ENCODE assay signal across 28 mouse cellular contexts in the genomic region with DNA sequence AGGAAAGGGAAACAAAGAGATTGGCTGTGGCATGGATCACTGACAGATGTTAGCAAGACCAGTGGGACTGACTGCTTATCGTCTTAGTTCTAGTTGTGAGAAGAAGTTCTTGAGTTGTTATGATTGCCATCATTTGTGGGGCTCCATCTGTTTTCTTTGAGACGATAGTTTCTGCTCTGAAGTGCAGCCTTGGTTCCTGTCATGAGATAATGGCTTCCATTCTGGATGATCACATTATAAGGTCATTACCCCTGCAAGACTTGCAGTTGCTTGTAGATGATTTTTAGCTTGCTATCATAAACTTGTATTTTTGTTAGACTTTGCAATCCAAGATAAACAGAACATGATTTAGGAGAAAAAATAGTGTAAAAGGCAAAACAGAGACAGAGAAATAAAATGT.
"Had no signal": no experiment of that assay in that cellular context is flagged by ENCODE, and none has a peak within 500 bp of the region (broad histone marks: within the 10 kb centered on the region; RNA-seq: fewer than 3 reads in every experiment).

No protein-coding gene starts in this region.

- H3K27me3 ChIP-seq: embryonic facial prominence, embryonic 12.5 days; embryonic facial prominence, embryonic 13.5 days; embryonic facial prominence, embryonic 15.5 days; forebrain, embryonic 12.5 days; forebrain, embryonic 13.5 days; forebrain, embryonic 15.5 days had no signal

- DNase-seq: cerebellum, adult 18-20 months; cerebellum, adult 2 months; cerebellum, adult 8-10 months; cerebellum, adult 9-10 months; cerebellum, adult 9-11 months; cerebellum, postnatal 10 days; cerebellum, postnatal 14 days; cerebellum, postnatal 25 days; cerebellum, postnatal 36 days; embryo, embryonic 11 days; forebrain, postnatal 0 days; gastrocnemius, adult 2 months; gastrocnemius, postnatal 10 days; gastrocnemius, postnatal 14 days; gastrocnemius, postnatal 25 days; gastrocnemius, postnatal 36 days; heart, adult 11 months had no signal

- H3K27ac ChIP-seq: embryonic facial prominence, embryonic 10.5 days; embryonic facial prominence, embryonic 12.5 days; embryonic facial prominence, embryonic 13.5 days; embryonic facial prominence, embryonic 15.5 days; forebrain, embryonic 10.5 days; forebrain, embryonic 12.5 days; forebrain, embryonic 13.5 days; forebrain, embryonic 15.5 days; gastrocnemius, adult 2 months had no signal

- H3K9me3 ChIP-seq: embryonic facial prominence, embryonic 10.5 days; embryonic facial prominence, embryonic 12.5 days; embryonic facial prominence, embryonic 13.5 days; embryonic facial prominence, embryonic 15.5 days; forebrain, embryonic 10.5 days; forebrain, embryonic 12.5 days; forebrain, embryonic 13.5 days; forebrain, embryonic 15.5 days had no signal

- H3K36me3 ChIP-seq: embryonic facial prominence, embryonic 10.5 days; embryonic facial prominence, embryonic 12.5 days; embryonic facial prominence, embryonic 13.5 days; embryonic facial prominence, embryonic 15.5 days; forebrain, embryonic 10.5 days; forebrain, embryonic 12.5 days; forebrain, embryonic 15.5 days had no signal

- ATAC-seq: forebrain, embryonic 13.5 days; forebrain, embryonic 14.5 days; forebrain, embryonic 15.5 days; forebrain, embryonic 16.5 days; forebrain, postnatal 0 days had no signal

- H3K4me1 ChIP-seq: embryonic facial prominence, embryonic 10.5 days; embryonic facial prominence, embryonic 12.5 days; embryonic facial prominence, embryonic 13.5 days; embryonic facial prominence, embryonic 15.5 days; forebrain, embryonic 10.5 days; forebrain, embryonic 12.5 days; forebrain, embryonic 13.5 days; forebrain, embryonic 15.5 days had no signal

- H3K9ac ChIP-seq: embryonic facial prominence, embryonic 12.5 days; embryonic facial prominence, embryonic 13.5 days; embryonic facial prominence, embryonic 15.5 days; forebrain, embryonic 12.5 days; forebrain, embryonic 13.5 days; forebrain, embryonic 15.5 days; forebrain, postnatal 0 days had no signal

- H3K4me2 ChIP-seq: embryonic facial prominence, embryonic 12.5 days; embryonic facial prominence, embryonic 13.5 days; embryonic facial prominence, embryonic 15.5 days; forebrain, embryonic 12.5 days; forebrain, embryonic 13.5 days; forebrain, embryonic 15.5 days had no signal

- H3K4me3 ChIP-seq: embryonic facial prominence, embryonic 10.5 days; embryonic facial prominence, embryonic 12.5 days; embryonic facial prominence, embryonic 13.5 days; embryonic facial prominence, embryonic 15.5 days; erythroblast, embryonic 14.5 days; forebrain, embryonic 10.5 days; forebrain, embryonic 12.5 days; forebrain, embryonic 13.5 days; forebrain, embryonic 15.5 days; gastrocnemius, adult 2 months had no signal
